Mouse (Mus musculus): ENCODE data around the gene Cacna2d3.

Gene Cacna2d3

GRCm38 (mm10) chr14:28861142-28861541 is 860.5 kb downstream of the Cacna2d3 start:
- in situ Hi-C loops (cut with MboI; ENCODE audit: unreplicated experiment in 2 of 2) = no loop called here

Measured in v-Abl transformed pro-B cells (cell line).